Mouse (Mus musculus): ENCODE results near the gene Kng1.
"Not testable (repeated sequence)": the region's sequence is repeated elsewhere in the genome, so short reads cannot be mapped to it uniquely, and the experiment has no call there.

Kng1 gene

GRCm38 (mm10) chr16:23093321-23093953 is 35.8 kb downstream of the Kng1 start:
- no peak for DNase-seq (ENCODE audit: low spot score in 2 of 2)

DNA sequence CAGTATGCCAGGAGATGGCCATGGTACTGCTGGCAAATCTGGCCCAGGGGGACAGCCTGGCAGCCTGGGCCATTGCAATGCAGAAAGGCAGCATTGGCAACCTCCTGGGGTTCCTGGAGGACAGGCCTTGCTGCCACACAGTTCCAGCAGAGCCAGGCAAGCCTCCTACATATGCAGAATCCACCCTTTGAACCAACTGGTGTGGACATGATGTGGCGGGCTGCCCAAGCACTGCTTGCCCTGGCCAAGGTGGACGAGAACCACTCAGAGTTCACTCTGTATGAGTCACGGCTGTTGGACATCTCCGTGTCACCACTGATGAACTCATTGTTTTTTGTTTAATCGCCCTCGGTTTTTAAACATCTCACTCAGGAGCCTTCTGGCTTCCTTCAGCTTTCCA is 36.5 kb downstream of the Kng1 start:
- no peak for DNase-seq (ENCODE audit: low spot score in 2 of 2)

- DNase-seq (ENCODE audit: low spot score in 2 of 2): not testable (repeated sequence)
These were observed 37.9 kb downstream of the Kng1 start for GRCm38 (mm10) chr16:23095581-23095980.

DNA sequence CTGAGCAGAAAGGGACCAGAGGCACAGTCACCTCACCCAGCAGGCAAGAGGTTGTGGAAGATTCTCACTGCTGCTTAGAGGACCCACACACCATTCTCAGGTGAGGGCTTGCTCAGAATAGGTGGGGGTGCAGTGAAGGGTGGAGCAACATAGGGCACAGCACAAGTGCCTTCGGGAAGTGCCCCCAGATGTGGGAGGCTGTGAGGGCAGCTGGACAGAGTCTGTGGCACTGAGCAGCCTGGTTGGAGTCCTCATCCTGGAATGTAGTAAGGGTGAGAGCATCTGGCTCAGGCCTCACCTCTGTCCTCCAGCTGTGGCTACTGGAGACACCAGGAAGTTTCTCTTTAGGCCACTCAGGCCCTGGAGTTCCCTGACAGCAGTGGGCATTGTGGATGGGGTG is 39.2 kb downstream of the Kng1 start:
- not testable (repeated sequence) for DNase-seq (ENCODE audit: low spot score in 2 of 2)

GRCm38 (mm10) chr16:23097290-23098104 is 39.8 kb downstream of the Kng1 start:
- DNase-seq (ENCODE audit: low spot score in 2 of 2): not testable (repeated sequence)

- not testable (repeated sequence) for DNase-seq (ENCODE audit: low spot score in 2 of 2)
These were observed 40.4 kb downstream of the Kng1 start for GRCm38 (mm10) chr16:23098105-23098452.

- DNase-seq (ENCODE audit: low spot score in 2 of 2): no peak
These were observed 42.0 kb downstream of the Kng1 start for GRCm38 (mm10) chr16:23099632-23100031.

GRCm38 (mm10) chr16:23100099-23100575 is 42.5 kb downstream of the Kng1 start:
- DNase-seq (ENCODE audit: low spot score in 2 of 2): no peak

- no peak for DNase-seq (ENCODE audit: low spot score in 2 of 2)
These were observed 42.9 kb downstream of the Kng1 start for GRCm38 (mm10) chr16:23100613-23101012.

- DNase-seq (ENCODE audit: low spot score in 2 of 2): no peak
These were observed 44.8 kb downstream of the Kng1 start for GRCm38 (mm10) chr16:23102340-23103037.

- DNase-seq (ENCODE audit: low spot score in 2 of 2): no peak
These were observed 45.5 kb downstream of the Kng1 start for GRCm38 (mm10) chr16:23103038-23103745.

DNA sequence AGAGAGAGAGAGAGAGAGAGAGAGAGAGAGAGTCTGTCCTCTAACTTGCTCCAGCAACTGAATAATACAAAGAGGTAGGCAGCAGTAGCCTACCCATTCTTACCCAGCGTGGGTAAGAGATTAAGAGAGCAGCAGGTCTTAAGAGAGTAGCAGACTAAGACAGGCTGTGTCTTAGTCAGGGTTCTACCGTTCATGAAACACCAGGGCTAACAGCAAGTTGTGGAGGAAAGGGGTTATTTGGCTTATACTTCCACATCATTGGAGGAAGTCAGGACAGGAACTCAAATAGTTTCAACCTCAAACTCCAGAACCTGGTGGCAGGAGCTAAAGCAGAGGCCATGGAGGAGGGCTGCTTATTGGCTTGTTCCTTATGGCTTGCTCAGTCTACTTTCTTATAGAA is 46.2 kb downstream of the Kng1 start:
- no peak for DNase-seq (ENCODE audit: low spot score in 2 of 2)

- DNase-seq (ENCODE audit: low spot score in 2 of 2): no peak
These were observed 48.5 kb downstream of the Kng1 start for GRCm38 (mm10) chr16:23106121-23106520.

- peak; percentile 91 for DNase-seq (ENCODE audit: low spot score in 2 of 2)
These were observed 49.7 kb downstream of the Kng1 start, which contains the start of gene Eif4a2 for GRCm38 (mm10) chr16:23107231-23107942. Gene Eif4a2 (plus strand): TSS chr16:23107444.

GRCm38 (mm10) chr16:23107946-23108759 is 50.5 kb downstream of the Kng1 start:
- DNase-seq (ENCODE audit: low spot score in 2 of 2): peak; percentile 78 to 85

GRCm38 (mm10) chr16:23108943-23109342 is 51.3 kb downstream of the Kng1 start:
- DNase-seq (ENCODE audit: low spot score in 2 of 2): no peak

DNA sequence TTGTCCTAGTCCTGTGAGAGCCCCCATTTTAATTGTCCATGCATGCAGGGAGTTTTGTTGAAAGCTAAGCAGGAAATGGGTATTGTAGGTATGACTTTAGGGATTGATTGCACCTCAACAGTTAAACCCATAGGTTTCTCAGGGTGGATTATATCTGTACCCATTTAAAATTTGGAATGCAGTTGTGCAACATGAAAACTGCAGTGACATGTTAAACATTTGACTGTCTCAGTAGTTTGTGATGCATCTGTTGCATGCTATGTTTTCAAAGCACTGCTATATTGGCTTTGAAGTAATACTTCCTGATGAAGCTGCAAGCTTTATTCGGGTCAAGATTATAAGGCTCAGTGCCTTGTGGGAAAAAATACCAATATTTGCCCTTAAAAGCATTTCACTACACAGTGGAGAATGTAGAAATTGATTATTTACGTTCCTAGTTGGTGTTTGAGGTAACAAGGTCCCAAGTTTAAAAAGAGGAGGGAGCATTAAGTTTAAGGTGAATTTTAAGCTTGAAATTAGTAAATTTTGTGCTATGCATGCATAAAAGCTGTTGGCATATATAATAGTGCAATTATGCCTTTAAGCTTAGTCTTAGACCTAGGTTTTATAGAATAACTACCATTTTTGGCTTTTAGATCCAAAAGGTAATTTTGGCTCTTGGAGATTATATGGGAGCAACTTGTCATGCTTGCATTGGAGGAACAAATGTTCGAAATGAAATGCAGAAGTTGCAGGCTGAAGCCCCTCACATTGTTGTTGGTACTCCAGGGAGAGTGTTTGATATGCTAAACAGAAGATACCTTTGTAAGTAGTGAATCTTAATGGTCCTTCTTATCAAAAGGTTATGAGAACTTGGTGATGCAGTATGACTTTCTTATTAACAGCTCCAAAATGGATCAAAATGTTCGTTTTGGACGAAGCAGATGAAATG is 52.0 kb downstream of the Kng1 start:
- no peak for DNase-seq (ENCODE audit: low spot score in 2 of 2)

GRCm38 (mm10) chr16:23112348-23112747 is 54.7 kb downstream of the Kng1 start:
- no peak for DNase-seq (ENCODE audit: low spot score in 2 of 2)

GRCm38 (mm10) chr16:23112861-23113435 is 55.3 kb downstream of the Kng1 start:
- no peak for DNase-seq (ENCODE audit: low spot score in 2 of 2)
